Mouse (Mus musculus) ZHBTc4 (cell line): Measurements from ENCODE around the gene Zp2.
A peak's percentile ranks its signal among the peaks of the same experiment; 100 is the strongest.

Experiments
- DNase-seq: peaks from one replicate; pipeline ENCODE4 v3.0.0-alpha.2; 2011; ENCODE audit warnings: low read depth, low spot score

Gene Zp2

GRCm38 (mm10) chr7:120142743-120143142 lies 2.3 kb downstream of the Zp2 start:
- DNase-seq, result no peak

- no peak for DNase-seq
Measured at GRCm38 (mm10) chr7:120128951-120129350, 16.1 kb downstream of the Zp2 start.

- DNase-seq, result peak; percentile 18
Measured at GRCm38 (mm10) chr7:120127686-120128059, 17.4 kb downstream of the Zp2 start.

- no peak for DNase-seq
Measured at GRCm38 (mm10) chr7:120126976-120127685, 18.0 kb downstream of the Zp2 start.

- peak; percentile 68 for DNase-seq
Measured at GRCm38 (mm10) chr7:120124844-120125243, 20.2 kb downstream of the Zp2 start.

- no peak for DNase-seq
Measured at GRCm38 (mm10) chr7:120123776-120124175, 21.3 kb downstream of the Zp2 start.

- peak; percentile 25 for DNase-seq
Measured at GRCm38 (mm10) chr7:120117529-120117928, 27.6 kb downstream of the Zp2 start.

GRCm38 (mm10) chr7:120116976-120117375 lies 28.1 kb downstream of the Zp2 start:
- DNase-seq, result no peak

GRCm38 (mm10) chr7:120109676-120110075 lies 35.4 kb downstream of the Zp2 start:
- no peak for DNase-seq

- no peak for DNase-seq
Measured at GRCm38 (mm10) chr7:120106356-120106755, 38.7 kb downstream of the Zp2 start.

GRCm38 (mm10) chr7:120104975-120105374 lies 40.1 kb downstream of the Zp2 start:
- no peak for DNase-seq

- DNase-seq, result peak; percentile 35
Measured at GRCm38 (mm10) chr7:120103019-120103567, 42.0 kb downstream of the Zp2 start.

- DNase-seq, result peak; percentile 90
Measured at GRCm38 (mm10) chr7:120102164-120102972, 42.7 kb downstream of the Zp2 start, which contains the start of gene Tmem159. Gene Tmem159, plus strand, starts transcription at chr7:120102353.

- peak; percentile 91 for DNase-seq
Measured at GRCm38 (mm10) chr7:120098403-120098802, 46.7 kb downstream of the Zp2 start.

- peak; percentile 90 for DNase-seq
Measured at GRCm38 (mm10) chr7:120097845-120098244, 47.2 kb downstream of the Zp2 start.

GRCm38 (mm10) chr7:120095180-120095579 lies 49.9 kb downstream of the Zp2 start, which contains the start of gene Dnah3:
Gene Dnah3, minus strand, starts transcription at chr7:120095280.
- no peak for DNase-seq

- no peak for DNase-seq
Measured at GRCm38 (mm10) chr7:120094216-120094615, 50.9 kb downstream of the Zp2 start.

GRCm38 (mm10) chr7:120093033-120093432 lies 52.1 kb downstream of the Zp2 start:
- no peak for DNase-seq

GRCm38 (mm10) chr7:120080177-120080576 lies 64.9 kb downstream of the Zp2 start:
- DNase-seq, result no peak
